Mouse (Mus musculus): ENCODE results near the gene Gm9507. TPM values are rescaled to one million over a fixed set of nuclear protein-coding genes. Genes with fewer than 3 reads are reported as not detected.
A peak's percentile ranks its signal among the peaks of the same experiment; 100 is the strongest.
"Not testable (repeated sequence)": the region's sequence is repeated elsewhere in the genome, so short reads cannot be mapped to it uniquely, and the experiment has no call there.

Gm9507 gene
- polyA plus RNA-seq, 1 experiment from 2014 or later, result not detected

GRCm38 (mm10) chr10:77818523-77818922, 6.9 kb upstream of the Gm9507 start:
- no peaks in the 10 kb centered on the region for H3K9me3 ChIP-seq (ENCODE audit: control insufficient read depth, low read length)
- H3K9ac ChIP-seq (ENCODE audit: low read length), result no peak overlapping the region
- no peak overlapping the region for H3K27ac ChIP-seq (ENCODE audit: low read depth, low read length)
- H3K4me1 ChIP-seq (replicated peaks; ENCODE audit: control insufficient read depth, insufficient read depth, low read length), result no peaks in the 10 kb centered on the region
- no peaks in the 10 kb centered on the region for H3K36me3 ChIP-seq (ENCODE audit: control insufficient read depth, insufficient read depth, low read length)
- DNase-seq (ENCODE audit: low spot score) (no peak), ATAC-seq (replicated peaks; ENCODE audit: low FRiP score) (no peak)
- WGBS, result 93% methylated on average over 4 of the region's 4 CpGs
- no peak overlapping the region for H3K4me2 ChIP-seq (ENCODE audit: low read depth, low read length, severe bottlenecking)
- H3K4me3 ChIP-seq (ENCODE audit: low read depth, low read length), result no peak overlapping the region
- H3K27me3 ChIP-seq (ENCODE audit: control insufficient read depth, insufficient read depth, low read length), result no peaks in the 10 kb centered on the region

GRCm38 (mm10) chr10:77815514-77815913, 3.9 kb upstream of the Gm9507 start:
- no peak overlapping the region for H3K4me2 ChIP-seq (ENCODE audit: low read depth, low read length, severe bottlenecking)
- H3K27me3 ChIP-seq (ENCODE audit: control insufficient read depth, insufficient read depth, low read length), result no peaks in the 10 kb centered on the region
- H3K36me3 ChIP-seq (ENCODE audit: control insufficient read depth, insufficient read depth, low read length), result no peaks in the 10 kb centered on the region
- no peak overlapping the region for H3K9ac ChIP-seq (ENCODE audit: low read length)
- WGBS, result 37% methylated on average over 5 of the region's 5 CpGs
- no peaks in the 10 kb centered on the region for H3K4me1 ChIP-seq (replicated peaks; ENCODE audit: control insufficient read depth, insufficient read depth, low read length)
- DNase-seq (ENCODE audit: low spot score) (peak; percentile 64), ATAC-seq (replicated peaks; ENCODE audit: low FRiP score) (no peak)
- no peaks in the 10 kb centered on the region for H3K9me3 ChIP-seq (ENCODE audit: control insufficient read depth, low read length)
- no peak overlapping the region for H3K27ac ChIP-seq (ENCODE audit: low read depth, low read length)
- no peak overlapping the region for H3K4me3 ChIP-seq (ENCODE audit: low read depth, low read length)

- Histone ChIP-seq H3K9me3 (ENCODE audit: control insufficient read depth, low read length) (no peaks in the 10 kb centered on the region), H3K4me1 (replicated peaks; ENCODE audit: control insufficient read depth, insufficient read depth, low read length) (no peaks in the 10 kb centered on the region), H3K27me3 (ENCODE audit: control insufficient read depth, insufficient read depth, low read length) (no peaks in the 10 kb centered on the region), H3K4me3 (ENCODE audit: low read depth, low read length) (no peak within 1 kb of the TSS), H3K36me3 (ENCODE audit: control insufficient read depth, insufficient read depth, low read length) (no peaks in the 10 kb centered on the region), H3K27ac (ENCODE audit: low read depth, low read length) (no peak within 1 kb of the TSS), H3K4me2 (ENCODE audit: low read depth, low read length, severe bottlenecking) (no peak within 1 kb of the TSS), H3K9ac (ENCODE audit: low read length) (no peak within 1 kb of the TSS)
- WGBS, result 61% methylated on average over 4 of the region's 4 CpGs
- ATAC-seq (replicated peaks; ENCODE audit: low FRiP score) (no peak), DNase-seq (ENCODE audit: low spot score) (no peak)
These were observed 2.7 kb upstream of the Gm9507 start, which contains the start of gene Gm2696 for GRCm38 (mm10) chr10:77814382-77814781. Gm2696 (plus strand) TSS chr10:77814682.

- 88% methylated on average over 3 of the region's 3 CpGs for WGBS
- no peaks in the 10 kb centered on the region; the same call in 1 of the 2 replicates for H3K9me3 ChIP-seq (ENCODE audit: control insufficient read depth, low read length)
These were observed 7.5 kb downstream of the Gm9507 start for GRCm38 (mm10) chr10:77804095-77804494.

GRCm38 (mm10) chr10:77798921-77799508, 12.6 kb downstream of the Gm9507 start, which contains the start of gene Gm19668:
Gm19668 (minus strand) TSS chr10:77799133.
- Histone ChIP-seq H3K27ac (ENCODE audit: low read depth, low read length) (peak within 1 kb of the TSS; percentile 14), H3K4me2 (ENCODE audit: low read depth, low read length, severe bottlenecking) (no peak within 1 kb of the TSS), H3K4me1 (replicated peaks; ENCODE audit: control insufficient read depth, insufficient read depth, low read length) (no peaks in the 10 kb centered on the region), H3K9ac (ENCODE audit: low read length) (no peak within 1 kb of the TSS), H3K4me3 (ENCODE audit: low read depth, low read length) (no peak within 1 kb of the TSS), H3K36me3 (ENCODE audit: control insufficient read depth, insufficient read depth, low read length) (no peaks in the 10 kb centered on the region), H3K27me3 (ENCODE audit: control insufficient read depth, insufficient read depth, low read length) (no peaks in the 10 kb centered on the region), H3K9me3 (ENCODE audit: control insufficient read depth, low read length) (no peaks in the 10 kb centered on the region)
- DNase-seq (ENCODE audit: low spot score), result no peak
- WGBS, result 64% methylated on average over 8 of the region's 8 CpGs
- ATAC-seq (replicated peaks; ENCODE audit: low FRiP score), result no peak

More at GRCm38 (mm10) chr10:77804095-77804494, 7.5 kb downstream of the Gm9507 start:
- ATAC-seq (replicated peaks; ENCODE audit: low FRiP score) (no peak), DNase-seq (ENCODE audit: low spot score) (no peak)
- no peaks in the 10 kb centered on the region for H3K4me1 ChIP-seq (replicated peaks; ENCODE audit: control insufficient read depth, insufficient read depth, low read length)
- no peak overlapping the region for H3K9ac ChIP-seq (ENCODE audit: low read length)
- H3K4me3 ChIP-seq (ENCODE audit: low read depth, low read length), result no peak overlapping the region
- no peaks in the 10 kb centered on the region for H3K27me3 ChIP-seq (ENCODE audit: control insufficient read depth, insufficient read depth, low read length)
- H3K27ac ChIP-seq (ENCODE audit: low read depth, low read length), result no peak overlapping the region
- no peaks in the 10 kb centered on the region for H3K36me3 ChIP-seq (ENCODE audit: control insufficient read depth, insufficient read depth, low read length)
- H3K4me2 ChIP-seq (ENCODE audit: low read depth, low read length, severe bottlenecking), result no peak overlapping the region

- H3K9ac ChIP-seq (ENCODE audit: low read length); H3K36me3 ChIP-seq (ENCODE audit: control insufficient read depth, insufficient read depth, low read length); H3K4me2 ChIP-seq (ENCODE audit: low read depth, low read length, severe bottlenecking); ATAC-seq (replicated peaks; ENCODE audit: low FRiP score); H3K4me3 ChIP-seq (ENCODE audit: low read depth, low read length); H3K9me3 ChIP-seq (ENCODE audit: control insufficient read depth, low read length); DNase-seq (ENCODE audit: low spot score); H3K4me1 ChIP-seq (replicated peaks; ENCODE audit: control insufficient read depth, insufficient read depth, low read length); H3K27me3 ChIP-seq (ENCODE audit: control insufficient read depth, insufficient read depth, low read length): not testable (repeated sequence)
- peak overlapping the region; percentile 14 for H3K27ac ChIP-seq (ENCODE audit: low read depth, low read length)
- WGBS, result 28% methylated on average over 3 of the region's 3 CpGs
These were observed 13.3 kb downstream of the Gm9507 start for GRCm38 (mm10) chr10:77798164-77798920.

- Histone ChIP-seq H3K4me2 (ENCODE audit: low read depth, low read length, severe bottlenecking) (no peak overlapping the region), H3K9me3 (ENCODE audit: control insufficient read depth, low read length) (no peaks in the 10 kb centered on the region), H3K4me3 (ENCODE audit: low read depth, low read length) (no peak overlapping the region), H3K4me1 (replicated peaks; ENCODE audit: control insufficient read depth, insufficient read depth, low read length) (no peaks in the 10 kb centered on the region), H3K9ac (ENCODE audit: low read length) (no peak overlapping the region), H3K27me3 (ENCODE audit: control insufficient read depth, insufficient read depth, low read length) (no peaks in the 10 kb centered on the region), H3K36me3 (ENCODE audit: control insufficient read depth, insufficient read depth, low read length) (no peaks in the 10 kb centered on the region), H3K27ac (ENCODE audit: low read depth, low read length) (peak overlapping the region; percentile 14; the same call in 1 of the 2 replicates)
- DNase-seq (ENCODE audit: low spot score) (no peak), ATAC-seq (replicated peaks; ENCODE audit: low FRiP score) (no peak)
- WGBS, result 15% methylated on average over 3 of the region's 3 CpGs
These were observed 14.0 kb downstream of the Gm9507 start for GRCm38 (mm10) chr10:77797677-77798076.

GRCm38 (mm10) chr10:77794976-77795375, 16.7 kb downstream of the Gm9507 start, which contains the start of gene Gm9639:
Gm9639 (minus strand) TSS chr10:77795076.
- no peaks in the 10 kb centered on the region for H3K27me3 ChIP-seq (ENCODE audit: control insufficient read depth, insufficient read depth, low read length)
- no peak for ATAC-seq (replicated peaks; ENCODE audit: low FRiP score)
- 63% methylated on average over 2 of the region's 2 CpGs for WGBS
- no peak within 1 kb of the TSS for H3K4me2 ChIP-seq (ENCODE audit: low read depth, low read length, severe bottlenecking)
- no peak within 1 kb of the TSS for H3K27ac ChIP-seq (ENCODE audit: low read depth, low read length)
- H3K9ac ChIP-seq (ENCODE audit: low read length), result no peak within 1 kb of the TSS
- no peaks in the 10 kb centered on the region for H3K9me3 ChIP-seq (ENCODE audit: control insufficient read depth, low read length)
- H3K4me1 ChIP-seq (replicated peaks; ENCODE audit: control insufficient read depth, insufficient read depth, low read length), result no peaks in the 10 kb centered on the region
- no peak within 1 kb of the TSS for H3K4me3 ChIP-seq (ENCODE audit: low read depth, low read length)
- H3K36me3 ChIP-seq (ENCODE audit: control insufficient read depth, insufficient read depth, low read length), result no peaks in the 10 kb centered on the region
- no peak for DNase-seq (ENCODE audit: low spot score)

All from forebrain, embryonic 11.5 days (tissue).